Mouse (Mus musculus) G1E (cell line): ENCODE data around the gene Mrpl47. TPM values are rescaled to one million over a fixed set of nuclear protein-coding genes. Genes with fewer than 3 reads are reported as not detected.
"Not testable (repeated sequence)": the region's sequence is repeated elsewhere in the genome, so short reads cannot be mapped to it uniquely, and the experiment has no call there.

Experiments used
- ATAC-seq: 2 replicates; pipeline ENCODE4 v1.8.0; 2016; ENCODE audit warnings: mild to moderate bottlenecking; ENCODE audit not compliant: insufficient number of reproducible peaks, poor library complexity, low FRiP score, severe bottlenecking; ENCODE audit errors: extremely low read depth
- DNase-seq: peaks from one replicate; pipeline ENCODE4 v3.0.0; 2012; ENCODE audit warnings: low spot score
- H3K27me3 ChIP-seq: 2 replicates; pipeline ENCODE4 v1.6.1; 2012; ENCODE audit warnings: mild to moderate bottlenecking, low read length, inconsistent platforms; ENCODE audit not compliant: insufficient read depth
- H3K36me3 ChIP-seq: replicated peaks from 2 replicates; pipeline ENCODE3; 2012; ENCODE audit warnings: mild to moderate bottlenecking, inconsistent platforms
- H3K4me1 ChIP-seq: 2 replicates; pipeline ENCODE4 v1.6.1; 2012; ENCODE audit warnings: low read depth, low read length, inconsistent platforms, mixed read lengths; ENCODE audit not compliant: insufficient read depth
- H3K4me3 ChIP-seq: 2 replicates; pipeline ENCODE4 v1.5.1; 2012; ENCODE audit warnings: low read depth, mild to moderate bottlenecking, inconsistent platforms, low read length, moderate library complexity, mixed read lengths
- H3K9me3 ChIP-seq: replicated peaks from 2 replicates; pipeline ENCODE4 v1.6.1; 2012; ENCODE audit warnings: inconsistent platforms
- CTCF ChIP-seq: IDR thresholded peaks from 2 replicates; pipeline ENCODE4 v1.5.1; 2012; ENCODE audit warnings: low read depth, low read length, inconsistent platforms, mixed read lengths
- GATA1 ChIP-seq: IDR thresholded peaks from 2 replicates; pipeline ENCODE4 v1.6.1; 2012; ENCODE audit warnings: borderline replicate concordance, low read length, inconsistent platforms, mixed read lengths
- GATA2 ChIP-seq: IDR thresholded peaks from 2 replicates; pipeline ENCODE4 v1.6.1; 2012; ENCODE audit warnings: low read depth, low read length, inconsistent platforms, borderline replicate concordance
- POLR2AphosphoS5 ChIP-seq: IDR thresholded peaks from 2 replicates; pipeline ENCODE4 v1.6.1; 2012; ENCODE audit warnings: low read depth, low read length, inconsistent platforms; ENCODE audit not compliant: insufficient replicate concordance
- TAL1 ChIP-seq: conservative IDR thresholded peaks from 2 replicates; pipeline ENCODE4 v1.6.1; 2012; ENCODE audit warnings: low read depth, low read length, inconsistent platforms, mixed read lengths
- polyA plus RNA-seq: library from polyadenylated mRNA; stranded (reverse); fragments of >175 nt; gene quantifications from 2 replicates; pipeline ENCODE4 v1.2.3, GENCODE M21; 2012
- total RNA-seq, 2 experiments: library from RNA; stranded (forward) in 1 of 2; stranded (reverse) in 1 of 2; fragments of 200-1000 nt in 1 of 2; fragments of >200 nt in 1 of 2; fragmentation: Nextera tagmentation in 1 of 2; gene quantifications; 2 replicates each; pipeline ENCODE4 v1.2.3; 2014 to 2017

Gene Mrpl47
- total and polyA plus RNA-seq, 3 experiments: 1.8 to 75.5 (median 43.4) TPM

GRCm38 (mm10) chr3:32736244-32737171 lies 897 bp downstream of the Mrpl47 start, which contains the start of gene Ndufb5:
Ndufb5 (plus strand) TSS chr3:32736990.
- DNase-seq: peak; percentile 86
- no peaks in the 10 kb centered on the region for H3K9me3 ChIP-seq

GRCm38 (mm10) chr3:32727861-32728260 lies 9.5 kb downstream of the Mrpl47 start:
- 0 out of 2 replicates have a peak, but pooled peaks cover 3% of the 10 kb centered on the region for H3K4me1 ChIP-seq
- no peaks in the 10 kb centered on the region for H3K9me3 ChIP-seq
- H3K4me3 ChIP-seq: no peak overlapping the region
- ATAC-seq: no peak; the same call in 1 of the 2 replicates
- no peak for DNase-seq
- TF ChIP-seq TAL1 (no peak), CTCF (no peak)
- no peaks in the 10 kb centered on the region for H3K27me3 ChIP-seq
- H3K36me3 ChIP-seq: peaks cover 93% of the 10 kb centered on the region

More at GRCm38 (mm10) chr3:32736244-32737171, 897 bp downstream of the Mrpl47 start, which contains the start of gene Ndufb5:
- no peaks in the 10 kb centered on the region for H3K27me3 ChIP-seq
- peak; percentile 92 for ATAC-seq
- H3K36me3 ChIP-seq: peaks cover 63% of the 10 kb centered on the region
- TF ChIP-seq POLR2AphosphoS5 (no peak), CTCF (no peak), GATA1 (no peak), TAL1 (no peak), GATA2 (no peak)
- H3K4me3 ChIP-seq: peak within 1 kb of the TSS; percentile 95
- H3K4me1 ChIP-seq: peaks cover 34% of the 10 kb centered on the region

DNA sequence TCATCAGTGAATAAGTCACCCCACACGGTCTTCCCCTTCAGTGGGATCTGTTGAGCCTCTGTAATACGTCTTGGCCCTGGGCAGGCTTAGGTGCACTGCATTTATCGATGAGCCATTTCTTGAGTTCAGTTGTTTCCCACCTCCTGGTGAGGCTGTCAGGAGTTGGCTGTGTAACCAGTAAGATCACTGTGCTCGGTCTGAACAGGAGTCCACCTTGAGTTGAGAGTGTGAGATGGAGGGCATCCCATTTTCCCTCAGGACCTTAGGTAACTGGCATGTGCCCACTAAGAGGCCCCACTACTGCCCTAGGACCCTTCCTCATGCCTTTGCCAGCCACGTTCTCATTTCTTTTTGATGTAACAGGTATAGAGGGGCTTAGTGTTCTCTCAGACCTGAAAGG lies 11.5 kb downstream of the Mrpl47 start:
- no peak overlapping the region for H3K4me3 ChIP-seq
- ATAC-seq (no peak), DNase-seq (no peak)
- H3K27me3 ChIP-seq: no peaks in the 10 kb centered on the region
- peaks cover 93% of the 10 kb centered on the region for H3K36me3 ChIP-seq
- 0 out of 2 replicates have a peak, but pooled peaks cover 3% of the 10 kb centered on the region for H3K4me1 ChIP-seq
- TF ChIP-seq GATA1 (no peak), CTCF (no peak), POLR2AphosphoS5 (no peak), TAL1 (no peak), GATA2 (no peak)
- no peaks in the 10 kb centered on the region for H3K9me3 ChIP-seq

GRCm38 (mm10) chr3:32724191-32724590 lies 13.2 kb downstream of the Mrpl47 start:
- Histone ChIP-seq H3K9me3 (no peaks in the 10 kb centered on the region), H3K27me3 (no peaks in the 10 kb centered on the region), H3K4me3 (no peak overlapping the region), H3K4me1 (no peaks in the 10 kb centered on the region), H3K36me3 (peaks cover 94% of the 10 kb centered on the region)
- no peak for ATAC-seq
- TF ChIP-seq CTCF (no peak), POLR2AphosphoS5 (no peak), GATA1 (no peak), GATA2 (no peak), TAL1 (no peak)
- no peak for DNase-seq

DNA sequence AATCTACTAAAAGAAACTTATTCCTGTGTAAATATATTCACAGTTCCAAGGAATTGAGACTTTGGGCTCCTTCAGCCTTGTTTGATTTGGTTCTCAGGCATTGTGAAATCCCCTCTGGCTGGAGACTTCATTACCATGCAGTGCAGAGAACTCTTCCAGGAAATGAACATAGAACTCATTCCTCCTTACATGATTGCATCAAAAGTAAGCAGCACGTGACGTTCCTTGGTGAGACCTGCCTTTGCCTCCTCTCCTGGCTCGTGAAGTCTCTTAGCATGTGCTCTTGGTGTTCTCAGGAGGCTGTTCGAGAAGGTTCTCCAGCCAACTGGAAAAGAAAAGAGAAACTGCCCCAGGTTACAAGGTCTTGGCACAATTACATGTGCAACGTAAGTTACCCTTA lies 19.1 kb downstream of the Mrpl47 start:
- peaks cover 93% of the 10 kb centered on the region for H3K36me3 ChIP-seq
- no peaks in the 10 kb centered on the region for H3K9me3 ChIP-seq
- TF ChIP-seq CTCF (no peak), GATA1 (no peak), TAL1 (no peak), GATA2 (no peak), POLR2AphosphoS5 (no peak)
- H3K27me3 ChIP-seq: no peaks in the 10 kb centered on the region
- ATAC-seq (no peak), DNase-seq (no peak)
- peaks cover 1% of the 10 kb centered on the region; the same call in 1 of the 2 replicates for H3K4me1 ChIP-seq
- H3K4me3 ChIP-seq: no peak overlapping the region

DNA sequence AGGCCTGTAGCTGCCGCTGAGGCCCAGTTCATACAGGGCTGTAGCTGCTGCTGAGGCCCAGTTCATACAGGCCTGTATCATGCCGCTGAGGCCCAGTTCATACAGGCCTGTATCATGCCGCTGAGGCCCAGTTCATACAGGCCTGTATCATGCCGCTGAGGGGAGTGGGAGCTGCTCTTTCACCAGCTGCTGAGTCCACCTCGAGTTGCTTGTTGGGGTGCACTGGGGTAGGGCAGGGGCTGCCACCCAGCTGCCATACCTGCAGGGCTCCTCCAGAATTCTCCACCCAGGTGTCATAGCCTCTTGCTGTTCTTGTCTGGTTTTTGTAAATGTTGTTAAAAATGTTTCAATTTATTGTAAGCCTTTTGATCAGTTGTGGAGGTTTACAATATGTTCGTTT lies 20.0 kb downstream of the Mrpl47 start:
- H3K36me3 ChIP-seq: peaks cover 93% of the 10 kb centered on the region
- DNase-seq, H3K4me1 ChIP-seq, H3K9me3 ChIP-seq, H3K27me3 ChIP-seq, ATAC-seq, H3K4me3 ChIP-seq: not testable (repeated sequence)
